21 mouse cellular contexts compared by ENCODE assay signal in genomic region chr14:111116600-111116999, GRCm38 (mm10).
DNase-seq lines count a peak whose midpoint lies in the region; ATAC-seq lines count a peak whose summit lies in the region.
"Had no signal": no experiment of that assay in that cellular context is flagged by ENCODE, and none has a peak within 500 bp of the region (broad histone marks: within the 10 kb centered on the region; RNA-seq: fewer than 3 reads in every experiment).

No protein-coding gene starts in this region.

- no peak overlapping the region for H3K27ac ChIP-seq in hindbrain, embryonic 16.5 days (ENCODE audit: low read depth, low read length)
- H3K27ac ChIP-seq: embryonic facial prominence, embryonic 10.5 days; embryonic facial prominence, embryonic 12.5 days; forebrain, embryonic 13.5 days; forebrain, embryonic 15.5 days had no signal

- DNase-seq in ES-CJ7 (ENCODE audit: low read depth, low spot score) = peak; percentile 94
- DNase-seq in R1 (ENCODE audit: low read depth, low spot score) = peak; percentile 91
- peak; percentile 91 for DNase-seq in ZHBTc4 (ENCODE audit: low read depth, low spot score)
- no peak for DNase-seq in layer of hippocampus, postnatal 14 days (ENCODE audit: low spot score in 2 of 2)
- no peak for DNase-seq in adrenal gland, postnatal 36 days
- DNase-seq: adrenal gland, adult 2 months; adrenal gland, postnatal 10 days; adrenal gland, postnatal 25 days; cerebellum, adult 11-12 months; cerebellum, adult 2 months; cerebellum, adult 9-10 months; cerebellum, postnatal 10 days; cerebellum, postnatal 25 days; forebrain, postnatal 0 days had no signal

- WGBS in hindbrain, embryonic 16.5 days = 86% methylated on average over 1 of the region's 1 CpGs

- H3K27me3 ChIP-seq in hindbrain, embryonic 16.5 days (replicated peaks; ENCODE audit: control insufficient read depth, insufficient read depth, low read length) = no peaks in the 10 kb centered on the region
- H3K27me3 ChIP-seq: embryonic facial prominence, embryonic 12.5 days; forebrain, embryonic 13.5 days; forebrain, embryonic 15.5 days; Patski had no signal

- no peak overlapping the region for H3K4me3 ChIP-seq in hindbrain, embryonic 16.5 days (ENCODE audit: low read length)
- H3K4me3 ChIP-seq: embryonic facial prominence, embryonic 10.5 days; embryonic facial prominence, embryonic 12.5 days; forebrain, embryonic 13.5 days; forebrain, embryonic 15.5 days had no signal

- no peaks in the 10 kb centered on the region for H3K36me3 ChIP-seq in hindbrain, embryonic 16.5 days (ENCODE audit: control insufficient read depth, insufficient read depth, low read length)
- H3K36me3 ChIP-seq: embryonic facial prominence, embryonic 10.5 days; embryonic facial prominence, embryonic 12.5 days; forebrain, embryonic 15.5 days; G1E had no signal

- no peaks in the 10 kb centered on the region for H3K4me1 ChIP-seq in hindbrain, embryonic 16.5 days (ENCODE audit: control insufficient read depth, insufficient read depth, low read depth, low read length)
- H3K4me1 ChIP-seq: embryonic facial prominence, embryonic 10.5 days; embryonic facial prominence, embryonic 12.5 days; forebrain, embryonic 13.5 days; forebrain, embryonic 15.5 days had no signal

- H3K9ac ChIP-seq in hindbrain, embryonic 16.5 days (ENCODE audit: low read depth, low read length) = no peak overlapping the region
- H3K9ac ChIP-seq: embryonic facial prominence, embryonic 12.5 days; forebrain, embryonic 13.5 days; forebrain, embryonic 15.5 days; forebrain, postnatal 0 days had no signal

- ATAC-seq in hindbrain, embryonic 16.5 days = no peak
- ATAC-seq: forebrain, embryonic 13.5 days; forebrain, embryonic 15.5 days; forebrain, postnatal 0 days; Patski had no signal

- H3K4me2 ChIP-seq in hindbrain, embryonic 16.5 days (ENCODE audit: low read length) = no peak overlapping the region
- H3K4me2 ChIP-seq: embryonic facial prominence, embryonic 12.5 days; forebrain, embryonic 13.5 days; forebrain, embryonic 15.5 days had no signal

- no peaks in the 10 kb centered on the region for H3K9me3 ChIP-seq in hindbrain, embryonic 16.5 days (ENCODE audit: control insufficient read depth, low read length)
- H3K9me3 ChIP-seq: embryonic facial prominence, embryonic 10.5 days; embryonic facial prominence, embryonic 12.5 days; forebrain, embryonic 13.5 days; forebrain, embryonic 15.5 days; G1E had no signal

Comparison
In these comparisons a context has a peak if more than half of its experiments do, and no peak if none do; other contexts are left out.
1. DNase-seq: peak in ES-CJ7 (single experiment), R1 (single experiment) and ZHBTc4 (single experiment); none in layer of hippocampus, postnatal 14 days (0 of 2) and adrenal gland, postnatal 36 days (0 of 2).